Mouse (Mus musculus): ENCODE measurements around the gene Cdh18.

DNA sequence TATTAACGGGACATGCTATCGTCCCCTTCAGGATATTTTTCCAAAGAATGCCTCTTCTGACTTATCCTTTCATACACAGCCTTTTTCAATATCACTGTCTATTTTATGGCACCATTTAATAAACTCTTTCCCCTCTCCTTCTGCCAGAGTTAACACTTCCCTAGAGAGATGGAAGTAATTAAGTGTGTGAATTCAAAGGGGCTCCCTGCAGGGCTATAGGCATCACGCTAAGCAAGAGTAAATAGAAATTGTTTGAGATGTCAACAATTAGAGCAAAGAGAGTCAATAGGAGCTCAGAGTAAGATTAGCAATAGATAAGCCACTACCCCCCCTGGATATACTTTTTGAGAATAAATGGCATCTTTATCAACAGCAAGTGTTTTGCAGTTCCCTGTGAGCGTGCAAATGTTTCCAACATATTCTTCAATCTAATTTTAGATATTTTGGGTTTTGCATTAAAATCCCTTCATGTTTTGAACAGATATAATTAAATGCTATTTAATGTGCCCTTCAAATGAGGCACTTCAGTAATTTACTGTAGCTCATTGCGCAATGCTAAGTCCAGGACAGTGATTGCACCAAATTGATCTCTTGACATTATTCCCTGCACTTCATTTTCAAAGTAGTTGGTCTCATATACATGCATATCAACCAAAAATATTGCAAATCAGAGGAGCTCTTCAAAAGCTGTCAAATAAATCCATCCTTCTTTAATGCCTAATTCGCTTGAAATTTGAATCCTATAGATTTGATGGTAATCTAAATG lies 586.3 kb downstream of the Cdh18 start:
- TF ChIP-seq TAL1 (IDR thresholded peaks at IDR 0.05; ENCODE audit: low read length) (no peak), GATA1 (IDR thresholded peaks at IDR 0.05; ENCODE audit: low read length) (no peak)
